Mouse (Mus musculus) heart, postnatal 4 days (tissue): ENCODE measurements around the gene Nudt14. TPM values are rescaled to one million over a fixed set of nuclear protein-coding genes. Genes with fewer than 3 reads are reported as not detected.

Experiments used
- DNase-seq: peaks from one replicate; pipeline ENCODE4 v3.0.0; 2021
- microRNA-seq, 2 experiments: library from miRNA; unstranded; fragments of <30 nt; microRNA quantifications; one replicate each; pipeline ENCODE4 v1.2.0; 2021 to 2022
- total RNA-seq, 2 experiments: library from RNA; stranded (reverse); gene quantifications; 2 replicates each; pipeline ENCODE4 v1.2.3; 2021

Nudt14 gene
- total RNA-seq, 2 experiments from 2014 or later: 10.3 to 15.7 TPM

- DNase-seq: no peak
These were observed 28.8 kb downstream of the Nudt14 start for GRCm38 (mm10) chr12:112912951-112913745.

- DNase-seq: no peak
These were observed 30.2 kb downstream of the Nudt14 start for GRCm38 (mm10) chr12:112911701-112912100.

GRCm38 (mm10) chr12:112908991-112909390, 32.9 kb downstream of the Nudt14 start:
- DNase-seq: no peak

GRCm38 (mm10) chr12:112905001-112905400, 36.9 kb downstream of the Nudt14 start:
- DNase-seq: no peak

- DNase-seq: no peak
These were observed 38.0 kb downstream of the Nudt14 start for GRCm38 (mm10) chr12:112903941-112904340.

- DNase-seq: no peak
These were observed 41.3 kb downstream of the Nudt14 start for GRCm38 (mm10) chr12:112900641-112901040.

- no peak for DNase-seq
These were observed 43.0 kb downstream of the Nudt14 start for GRCm38 (mm10) chr12:112898960-112899359.

GRCm38 (mm10) chr12:112898351-112898750, 43.6 kb downstream of the Nudt14 start:
- DNase-seq: no peak

- peak; percentile 59 for DNase-seq
These were observed 44.3 kb downstream of the Nudt14 start for GRCm38 (mm10) chr12:112897522-112898212.

- no peak for DNase-seq
These were observed 47.0 kb downstream of the Nudt14 start for GRCm38 (mm10) chr12:112894969-112895368.

GRCm38 (mm10) chr12:112894303-112894884, 47.5 kb downstream of the Nudt14 start:
- no peak for DNase-seq

GRCm38 (mm10) chr12:112885465-112885864, 56.5 kb downstream of the Nudt14 start:
- DNase-seq: no peak

Small RNA genes lying within 50 kb of the gene (microRNA-seq; reads per million reads assigned to microRNA genes)
- 0.20 to 0.35 reads per million in 2 experiments for gene Mir6941

Other genes starting within 250 kb of the Nudt14 start
- gene Cep170b, start 221.7 kb downstream of the Nudt14 start, total RNA-seq: 10 to 100 TPM; 13.1 to 14.1 TPM
- gene Pld4, start 181.5 kb downstream of the Nudt14 start, total RNA-seq: 1 to 10 TPM; 3.4 to 4.1 TPM
- gene Ahnak2, start 139.5 kb downstream of the Nudt14 start, total RNA-seq: 10 to 100 TPM; 13.5 to 16.8 TPM
- 1 to 10 TPM; 4.5 to 6.0 TPM for gene Clba1, start 133.2 kb downstream of the Nudt14 start, total RNA-seq
- gene Cdca4, start 112.7 kb downstream of the Nudt14 start, total RNA-seq: 10 to 100 TPM; 25.8 to 26.8 TPM
- under 1 TPM; 0.16 to 0.17 TPM for gene Gpr132, start 73.9 kb downstream of the Nudt14 start, total RNA-seq
- gene Jag2, start 12.3 kb downstream of the Nudt14 start, total RNA-seq: 10 to 100 TPM; 29.1 to 29.2 TPM
- 10 to 100 TPM; 26.0 to 28.1 TPM for gene Btbd6, start 34.4 kb upstream of the Nudt14 start, total RNA-seq
- 10 to 100 TPM; 38.3 to 40.8 TPM for gene Brf1, start 58.6 kb upstream of the Nudt14 start, total RNA-seq
- 10 to 100 TPM; 31.8 to 33.4 TPM for gene Pacs2, start 72.4 kb upstream of the Nudt14 start, total RNA-seq
- under 1 TPM in 1 of 2 experiments, not detected in 1; 0.29 TPM for gene Tex22, start 132.4 kb upstream of the Nudt14 start, total RNA-seq
- gene Mta1, start 156.2 kb upstream of the Nudt14 start, total RNA-seq: 10 to 100 TPM; 55.2 to 61.3 TPM
- 1,000 to 10,000 TPM; 1,189 to 1,285 TPM for gene Crip2, start 198.1 kb upstream of the Nudt14 start, total RNA-seq
- 100 to 1,000 TPM; 301 to 312 TPM for gene Crip1, start 204.2 kb upstream of the Nudt14 start, total RNA-seq
- gene Tedc1, start 214.3 kb upstream of the Nudt14 start, total RNA-seq: 10 to 100 TPM in 1 of 2 experiments, 1 to 10 TPM in 1; 9.4 to 10.3 TPM
- gene Tmem121, start 243.8 kb upstream of the Nudt14 start, total RNA-seq: 1 to 10 TPM; 1.4 to 1.5 TPM